Mouse (Mus musculus): ENCODE results near the gene Olfr557.

Olfr557 gene

DNA sequence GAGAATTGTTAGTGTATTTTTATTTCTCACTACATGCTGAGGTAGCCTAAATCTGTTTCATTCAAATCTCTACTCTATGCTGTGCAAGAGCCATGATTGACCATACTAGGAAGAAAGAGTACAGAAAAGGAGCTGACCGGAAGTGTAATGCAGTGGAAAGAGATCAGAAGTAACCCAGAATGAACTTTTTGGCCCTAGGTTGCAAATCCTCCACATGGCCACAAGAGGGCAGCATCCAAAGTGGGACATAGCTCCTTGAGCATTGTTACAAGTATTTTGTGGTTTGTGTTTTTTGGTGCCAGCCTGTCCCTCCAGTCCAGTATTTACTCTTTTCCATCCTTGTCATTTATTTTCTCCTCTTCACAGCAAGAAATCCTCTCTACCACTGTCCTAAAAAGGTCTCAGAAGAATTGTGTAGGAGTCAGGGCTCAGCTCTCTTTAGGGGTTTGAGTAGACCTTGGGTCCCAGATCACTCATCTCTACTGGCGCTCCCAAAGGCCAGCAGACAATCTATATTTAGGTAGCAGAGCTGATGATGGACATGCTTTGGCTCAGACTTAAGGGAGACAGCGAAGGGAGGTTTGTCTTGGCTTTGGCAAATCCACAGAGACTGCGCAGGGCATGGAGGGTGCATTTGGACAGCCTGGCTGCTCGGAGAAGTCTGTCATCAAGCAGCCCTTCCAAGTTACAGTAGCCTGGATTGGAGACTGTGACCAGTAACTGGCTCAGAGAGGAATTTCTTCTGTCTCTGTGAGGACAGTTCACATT is at the start of gene Olfr557:
TSS of gene Olfr557 (plus strand) at position 553 of the 768 bp plus-strand sequence.
- peak; percentile 24 for DNase-seq

DNA sequence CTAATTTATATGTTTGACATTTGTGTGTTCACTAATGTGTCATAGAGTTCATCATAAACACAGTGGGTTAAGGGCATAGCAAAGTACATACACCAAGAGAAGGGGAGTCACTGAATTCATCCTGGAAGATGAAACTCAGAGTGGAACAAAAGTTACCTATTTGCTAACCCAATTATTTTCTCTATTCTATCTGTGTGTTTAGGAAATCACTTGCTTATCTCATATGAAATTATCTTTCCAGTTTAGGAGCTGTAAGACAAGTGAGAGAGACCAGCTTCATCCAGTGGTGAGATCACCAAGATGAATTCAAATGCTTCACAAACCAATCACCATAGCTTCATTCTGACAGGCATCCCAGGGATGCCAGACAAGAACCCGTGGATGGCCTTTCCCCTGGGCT is 37.2 kb upstream of the Olfr557 start, which contains the start of gene Olfr555:
TSS of gene Olfr555 (plus strand) at position 301 of the 400 bp plus-strand sequence.
- DNase-seq: no peak

DNA sequence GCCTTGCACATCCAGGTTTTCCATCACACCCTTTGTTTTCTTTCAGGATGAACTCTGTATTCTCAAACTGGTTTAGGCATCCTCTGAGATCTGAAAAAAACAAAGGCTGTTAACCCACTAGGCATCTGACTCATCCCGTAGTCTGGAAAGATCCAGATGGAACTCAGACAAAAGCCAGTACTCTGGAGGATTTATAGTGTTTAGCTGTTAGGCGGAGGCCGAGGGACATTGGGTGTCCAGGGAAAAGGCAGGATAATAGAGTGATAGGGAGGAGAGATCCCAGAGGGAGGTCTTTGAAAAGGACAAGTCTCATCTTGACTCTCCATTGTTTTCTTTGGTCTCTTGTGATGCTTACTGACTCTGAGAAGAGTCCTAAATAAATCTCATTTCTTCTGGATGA is 31.1 kb upstream of the Olfr557 start, which contains the start of gene Olfr556:
TSS of gene Olfr556 (plus strand) at position 301 of the 400 bp plus-strand sequence.
- DNase-seq: no peak

DNA sequence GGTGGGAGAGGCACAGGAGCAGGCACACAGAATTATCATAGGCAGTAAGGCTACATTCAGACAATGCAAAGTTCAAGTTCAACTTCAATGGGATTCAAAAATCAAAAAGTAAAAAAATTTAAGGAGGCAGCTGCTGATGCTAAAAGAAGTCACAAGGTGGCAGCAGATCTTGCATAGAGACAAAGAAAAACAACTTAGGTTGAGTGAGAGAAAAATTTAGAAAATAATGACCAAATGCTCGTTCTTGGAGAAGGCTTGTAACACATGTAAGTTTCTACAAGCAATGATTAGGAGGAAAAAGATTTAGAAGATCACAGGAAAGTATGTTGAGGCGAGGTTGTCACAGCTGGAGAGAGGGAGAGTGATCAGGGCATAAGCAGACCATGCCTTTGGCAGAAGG is 30.3 kb upstream of the Olfr557 start:
- no peak for DNase-seq

DNA sequence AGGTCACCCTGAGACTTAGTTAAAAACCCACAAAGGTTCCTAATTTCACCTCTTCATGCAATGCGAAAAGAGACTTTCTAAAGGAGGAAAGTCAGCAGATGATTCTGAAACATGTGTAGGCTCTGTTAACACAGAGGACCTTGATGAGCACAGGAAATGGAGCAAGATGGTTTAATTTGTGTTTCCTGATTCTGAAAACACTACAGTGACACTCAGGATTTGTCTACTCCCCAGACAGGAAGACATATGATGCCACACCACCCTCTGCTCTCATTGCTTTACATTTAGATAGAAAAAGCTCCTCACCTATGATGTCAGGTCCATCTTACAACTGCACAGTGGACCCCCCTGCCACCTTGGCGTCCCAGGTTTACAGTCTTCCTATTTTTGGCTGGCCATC is 19.5 kb upstream of the Olfr557 start:
- DNase-seq: no peak

DNA sequence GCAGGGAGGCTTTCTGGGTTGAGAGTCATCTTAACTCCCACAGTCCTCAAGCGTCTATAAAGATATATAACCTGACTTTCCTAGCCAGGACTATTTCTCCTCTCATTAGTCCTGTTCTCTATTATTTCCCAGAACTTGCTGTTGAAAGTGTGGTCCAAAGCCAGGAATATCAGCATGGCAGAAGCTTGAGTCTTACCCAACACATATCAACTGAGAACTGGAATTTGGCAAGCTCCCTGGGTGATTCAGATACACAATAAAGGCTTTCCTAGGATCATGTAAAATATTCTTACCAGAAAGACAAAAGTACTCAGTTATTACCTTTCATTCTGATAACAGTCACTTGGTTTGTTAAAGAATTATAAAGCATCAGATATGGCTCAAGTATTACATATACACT is 13.8 kb upstream of the Olfr557 start:
- DNase-seq: no peak

DNA sequence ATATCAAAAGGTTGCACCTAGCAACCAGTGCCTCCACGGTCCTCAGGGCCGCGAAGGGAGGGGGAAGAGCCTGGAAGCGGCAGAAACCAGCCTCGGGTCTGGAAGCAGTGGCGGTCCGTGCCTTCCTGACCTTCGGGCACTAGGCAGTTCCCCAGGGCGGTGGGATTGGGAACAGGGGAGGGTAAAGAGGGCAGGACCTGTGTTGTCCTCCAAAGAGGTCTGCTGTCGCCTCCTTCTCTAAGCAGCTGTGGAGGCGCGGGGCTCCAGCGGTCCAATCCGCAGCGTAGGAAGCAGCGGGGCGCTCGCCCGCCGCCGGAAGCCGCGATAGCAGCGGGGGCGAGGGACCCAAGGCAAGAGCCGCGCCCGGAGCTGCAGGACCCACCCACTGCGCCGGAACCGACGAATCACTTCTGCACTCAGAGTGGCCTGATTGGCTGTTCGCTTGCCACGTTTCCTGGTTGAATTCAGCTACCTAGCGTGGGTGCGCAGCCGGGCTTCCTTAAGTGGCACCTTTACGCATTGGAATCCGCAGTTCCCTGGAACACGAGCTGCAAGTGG is 8.7 kb upstream of the Olfr557 start, which contains the start of gene Trim68:
TSS of gene Trim68 (minus strand) at position 384 of the 558 bp plus-strand sequence.
- peak; percentile 97 for DNase-seq

DNA sequence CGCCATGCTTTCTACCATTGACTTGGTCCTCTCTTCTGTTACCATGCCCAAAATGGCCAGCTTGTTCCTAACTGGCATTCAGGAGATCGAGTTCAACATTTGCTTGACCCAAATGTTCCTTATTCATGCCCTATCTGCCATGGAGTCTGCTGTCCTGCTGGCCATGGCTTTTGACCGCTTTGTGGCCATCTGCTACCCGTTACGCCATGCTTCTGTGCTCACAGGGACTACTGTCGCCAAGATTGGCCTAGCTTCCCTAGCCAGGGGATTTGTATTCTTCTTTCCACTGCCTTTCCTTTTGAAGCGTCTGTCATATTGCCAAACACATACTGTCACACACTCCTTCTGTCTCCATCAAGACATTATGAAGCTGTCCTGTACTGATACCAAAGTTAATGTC is 2.8 kb downstream of the Olfr557 start:
- DNase-seq: no peak

DNA sequence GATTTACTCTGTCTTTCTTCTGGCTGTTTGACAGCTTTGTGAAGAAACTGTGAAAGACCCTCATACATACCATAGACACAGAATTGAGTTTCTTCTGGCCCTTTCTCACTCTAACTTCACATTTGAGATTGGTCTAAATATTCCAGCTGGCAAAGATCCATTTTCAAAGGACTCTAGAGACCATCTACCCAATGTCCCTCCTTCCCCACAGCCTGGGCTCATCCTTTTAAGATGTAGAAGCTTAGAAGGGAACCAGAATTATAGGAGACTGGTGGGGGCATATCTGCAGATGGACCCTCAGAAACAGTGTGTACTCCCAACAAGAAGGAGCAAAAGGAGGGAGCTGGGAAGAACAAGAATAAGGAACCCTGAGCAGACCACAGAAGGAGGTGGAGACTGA is 6.2 kb downstream of the Olfr557 start, which contains the start of gene Olfr558:
TSS of gene Olfr558 (plus strand) at position 301 of the 400 bp plus-strand sequence.
- no peak for DNase-seq

DNA sequence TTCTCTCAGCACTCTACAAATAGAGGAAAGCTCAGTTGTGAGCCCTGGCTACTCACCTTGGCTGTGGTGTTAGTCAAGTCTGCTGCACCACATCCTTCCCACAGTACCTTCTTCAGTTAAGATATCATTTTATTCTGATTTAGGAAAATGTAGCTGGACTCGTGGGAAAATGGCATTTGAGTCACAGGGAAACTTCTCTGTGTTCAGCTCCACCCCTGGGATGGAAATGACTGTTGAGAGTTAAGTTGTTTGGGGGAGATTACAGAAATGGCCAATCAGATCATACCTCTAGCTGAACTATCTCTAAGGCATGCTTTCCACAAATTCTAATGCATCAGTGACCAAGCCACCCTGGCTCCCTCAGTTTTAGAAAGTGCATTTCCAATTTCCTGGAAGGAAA is 23.3 kb downstream of the Olfr557 start, which contains the start of gene Olfr33:
TSS of gene Olfr33 (minus strand) at position 101 of the 400 bp plus-strand sequence.
- DNase-seq: no peak

DNA sequence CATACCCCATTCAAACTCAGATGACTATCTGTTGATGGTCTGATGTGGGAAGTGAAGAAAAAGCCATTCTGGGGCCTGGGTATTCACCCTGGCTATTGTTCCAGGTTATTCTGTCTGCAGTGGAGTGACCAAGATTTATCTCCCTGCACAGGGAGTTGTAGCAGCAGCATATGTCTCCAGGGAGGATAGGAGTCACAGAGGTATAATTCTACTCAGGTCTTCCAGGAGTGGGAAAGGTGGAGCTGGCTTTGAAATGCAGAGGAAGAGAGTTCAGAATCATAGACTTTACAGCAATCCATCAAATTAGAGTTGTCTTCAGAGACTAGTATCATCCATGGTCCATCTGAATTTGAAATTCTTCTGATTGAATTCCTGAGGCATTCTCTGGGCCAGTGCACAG is 31.7 kb downstream of the Olfr557 start, which contains the start of gene Olfr559:
TSS of gene Olfr559 (minus strand) at position 101 of the 400 bp plus-strand sequence.
- no peak for DNase-seq

DNA sequence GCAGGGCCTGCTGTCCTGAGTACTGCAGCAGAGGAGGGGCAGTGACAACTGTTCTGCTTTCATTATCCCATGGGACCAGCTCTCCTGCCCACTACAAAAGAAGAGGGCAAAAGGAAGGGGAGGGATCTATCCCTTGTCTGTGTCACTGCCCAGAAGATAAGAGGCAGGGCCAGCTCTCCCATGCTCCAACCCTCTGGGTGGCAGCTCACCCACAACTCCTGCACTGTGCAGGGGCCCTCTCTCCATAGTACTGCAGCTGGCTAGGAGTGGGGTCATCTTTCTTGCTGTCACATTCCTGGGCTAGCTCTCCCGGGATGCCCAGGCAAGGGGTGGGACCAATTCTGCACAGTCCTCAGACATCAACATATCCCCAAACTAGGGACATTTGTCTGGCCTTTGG is 38.1 kb downstream of the Olfr557 start:
- DNase-seq: no peak

DNA sequence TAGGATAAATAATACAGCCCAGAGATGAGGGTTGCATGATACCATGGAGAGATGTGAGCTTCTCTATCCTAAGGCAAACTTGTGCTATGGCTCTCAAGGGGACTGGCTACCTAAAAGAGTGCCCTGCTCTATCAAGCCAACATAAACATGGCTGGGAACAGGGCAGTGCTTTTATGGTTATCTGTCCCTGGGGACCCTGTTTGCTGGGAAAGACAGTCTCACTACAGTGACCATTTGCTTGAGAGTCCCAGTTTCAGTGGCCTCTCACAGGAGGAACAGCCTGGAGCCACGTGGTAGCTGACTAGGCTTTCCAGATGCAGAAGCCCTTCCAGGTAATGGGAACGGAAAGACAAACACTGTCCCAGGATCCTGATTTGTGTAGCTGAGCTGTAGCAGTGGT is 42.0 kb downstream of the Olfr557 start:
- no peak for DNase-seq
